Mouse (Mus musculus): ENCODE results near the gene Smad6.

Smad6 gene

GRCm38 (mm10) chr9:64021319-64021850 is 474 bp downstream of the Smad6 start:
- DNase-seq: no peak

GRCm38 (mm10) chr9:64020606-64021318 is 1.1 kb downstream of the Smad6 start:
- no peak for DNase-seq

GRCm38 (mm10) chr9:64020171-64020605 is 1.7 kb downstream of the Smad6 start:
- no peak for DNase-seq

GRCm38 (mm10) chr9:64019036-64019886 is 2.6 kb downstream of the Smad6 start:
- no peak for DNase-seq

GRCm38 (mm10) chr9:64017861-64018793 is 3.7 kb downstream of the Smad6 start:
- DNase-seq: no peak

- DNase-seq: no peak
Observed at GRCm38 (mm10) chr9:64016648-64017400, 5.0 kb downstream of the Smad6 start.

GRCm38 (mm10) chr9:64016092-64016491 is 5.8 kb downstream of the Smad6 start:
- DNase-seq: no peak

GRCm38 (mm10) chr9:64014801-64015200 is 7.1 kb downstream of the Smad6 start:
- DNase-seq: no peak

- no peak for DNase-seq
Observed at GRCm38 (mm10) chr9:64011356-64011755, 10.5 kb downstream of the Smad6 start.

GRCm38 (mm10) chr9:64002981-64003380 is 18.9 kb downstream of the Smad6 start:
- DNase-seq: no peak

GRCm38 (mm10) chr9:64001081-64001480 is 20.8 kb downstream of the Smad6 start:
- no peak for DNase-seq

GRCm38 (mm10) chr9:64000085-64000484 is 21.8 kb downstream of the Smad6 start:
- no peak for DNase-seq

GRCm38 (mm10) chr9:63999194-63999593 is 22.7 kb downstream of the Smad6 start:
- DNase-seq: no peak

GRCm38 (mm10) chr9:63998026-63998425 is 23.8 kb downstream of the Smad6 start:
- DNase-seq: no peak

- no peak for DNase-seq
Observed at GRCm38 (mm10) chr9:63997439-63997838, 24.4 kb downstream of the Smad6 start.

GRCm38 (mm10) chr9:63993256-63993655 is 28.6 kb downstream of the Smad6 start:
- DNase-seq: no peak

- DNase-seq: no peak
Observed at GRCm38 (mm10) chr9:63992761-63993160, 29.1 kb downstream of the Smad6 start.

GRCm38 (mm10) chr9:63991193-63991592 is 30.7 kb downstream of the Smad6 start:
- DNase-seq: no peak

GRCm38 (mm10) chr9:63989641-63990040 is 32.2 kb downstream of the Smad6 start:
- DNase-seq: no peak

GRCm38 (mm10) chr9:63989214-63989613 is 32.6 kb downstream of the Smad6 start:
- no peak for DNase-seq

GRCm38 (mm10) chr9:63985125-63985524 is 36.7 kb downstream of the Smad6 start:
- DNase-seq: no peak
